Mouse (Mus musculus) olfactory bulb, adult 2 months (tissue): ENCODE measurements around the gene Glb1.

ENCODE experiments used
- CTCF ChIP-seq: fragments of 200-500 bp; IDR thresholded peaks from 2 replicates; pipeline ENCODE4 v1.5.1; 2012; ENCODE audit warnings: low read depth, mild to moderate bottlenecking, low read length, moderate library complexity; ENCODE audit not compliant: insufficient read depth
- POLR2A ChIP-seq: fragments of 200-500 bp; IDR thresholded peaks from 2 replicates; pipeline ENCODE4 v1.6.1; 2012; ENCODE audit warnings: mild to moderate bottlenecking, low read depth, low read length, moderate library complexity; ENCODE audit not compliant: insufficient read depth

GRCm38 (mm10) chr9:114442893-114443292 lies 42.0 kb downstream of the Glb1 start:
- TF ChIP-seq POLR2A (no peak), CTCF (no peak)
